8 mouse cellular contexts compared by ENCODE assay signal in the genomic region with DNA sequence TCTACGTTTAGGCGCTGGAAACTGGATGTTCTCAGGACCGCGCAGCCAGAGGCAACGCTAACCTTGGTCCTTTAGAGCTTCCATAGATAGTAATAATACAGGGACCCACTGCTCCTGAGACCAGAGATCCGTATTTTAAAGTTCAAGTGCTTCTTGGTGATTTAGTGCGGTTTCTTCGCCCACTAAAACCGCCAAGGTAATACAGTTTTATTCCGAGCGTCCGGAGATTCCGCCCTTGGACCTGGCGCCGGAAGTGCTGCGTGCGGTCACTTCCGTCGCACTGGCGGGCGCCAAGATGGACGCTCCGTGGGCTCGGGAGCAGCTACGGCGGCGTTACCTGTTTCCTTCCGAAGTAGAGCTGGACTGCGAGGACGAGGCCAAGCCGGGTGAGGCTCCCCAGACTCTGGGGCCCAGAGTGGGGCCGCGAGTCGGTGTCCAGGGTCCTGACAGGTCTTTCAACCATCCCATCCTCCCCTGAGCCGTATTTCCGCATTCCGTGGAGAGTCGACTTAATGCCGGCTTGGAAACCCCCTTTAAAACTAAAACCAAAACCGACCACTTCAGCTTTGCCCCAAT. TPM values are rescaled to one million over a fixed set of nuclear protein-coding genes. Genes with fewer than 3 reads are reported as not detected.
DNase-seq lines count a peak whose midpoint lies in the region; ATAC-seq and TF ChIP-seq lines count a peak whose summit lies in the region.

TSS of gene Tmem128 (plus strand) at position 79 of the 576 bp plus-strand sequence.

- peak within 1 kb of the TSS; percentile 88 for H3K9ac ChIP-seq in forebrain, embryonic 11.5 days (ENCODE audit: low read length)
- peak within 1 kb of the TSS; percentile 78 for H3K9ac ChIP-seq in heart, embryonic 16.5 days (ENCODE audit: low read length)
- H3K9ac ChIP-seq in liver, embryonic 15.5 days: peak within 1 kb of the TSS; percentile 70
- peak within 1 kb of the TSS; percentile 88 for H3K9ac ChIP-seq in neural tube, embryonic 11.5 days (ENCODE audit: low read length)

- WGBS in forebrain, embryonic 11.5 days: under 1% methylated on average over 40 of the region's 40 CpGs
- under 1% methylated on average over 40 of the region's 40 CpGs for WGBS in heart, embryonic 16.5 days
- WGBS in liver, embryonic 15.5 days (ENCODE audit: insufficient replicate concordance): under 1% methylated on average over 40 of the region's 40 CpGs
- under 1% methylated on average over 40 of the region's 40 CpGs for WGBS in neural tube, embryonic 11.5 days

- DNase-seq in c-Kit-positive CD71-positive TER-119-negative erythroid progenitor cells, embryonic 14.5 days (ENCODE audit: low read depth): peak; percentile 48
- peak; percentile 73 for DNase-seq in forebrain, embryonic 11.5 days (ENCODE audit: low spot score)
- peak; percentile 54 to 82 for DNase-seq in kidney, postnatal 36 days
- DNase-seq in neural tube, embryonic 11.5 days (ENCODE audit: low spot score): peak; percentile 78
- peak; percentile 62 for DNase-seq in telencephalon, adult 2 months (ENCODE audit: low read depth, low spot score)

- H3K4me2 ChIP-seq in forebrain, embryonic 11.5 days (ENCODE audit: low read depth, low read length, severe bottlenecking): peak within 1 kb of the TSS; percentile 82
- H3K4me2 ChIP-seq in heart, embryonic 16.5 days (ENCODE audit: low read depth, low read length): peak within 1 kb of the TSS; percentile 93
- H3K4me2 ChIP-seq in liver, embryonic 15.5 days: peak within 1 kb of the TSS; percentile 77
- H3K4me2 ChIP-seq in neural tube, embryonic 11.5 days (ENCODE audit: low read depth): peak within 1 kb of the TSS; percentile 85

- peak within 1 kb of the TSS; percentile 86 for H3K4me3 ChIP-seq in E14TG2a.4 (replicated peaks; ENCODE audit: low read length)
- peak within 1 kb of the TSS; percentile 87 for H3K4me3 ChIP-seq in forebrain, embryonic 11.5 days (ENCODE audit: low read depth, low read length)
- H3K4me3 ChIP-seq in heart, embryonic 16.5 days (ENCODE audit: low read length): peak within 1 kb of the TSS; percentile 77
- peak within 1 kb of the TSS; percentile 73 for H3K4me3 ChIP-seq in liver, embryonic 15.5 days (replicated peaks)
- peak within 1 kb of the TSS; percentile 88 for H3K4me3 ChIP-seq in neural tube, embryonic 11.5 days (ENCODE audit: low read depth, low read length)

- H3K27ac ChIP-seq in forebrain, embryonic 11.5 days (ENCODE audit: low read depth, low read length): peak within 1 kb of the TSS; percentile 50; the same call in 1 of the 2 replicates
- H3K27ac ChIP-seq in heart, embryonic 16.5 days (ENCODE audit: low read length): peak within 1 kb of the TSS; percentile 91
- H3K27ac ChIP-seq in liver, embryonic 15.5 days (replicated peaks): peak within 1 kb of the TSS; percentile 77
- H3K27ac ChIP-seq in neural tube, embryonic 11.5 days (ENCODE audit: low read depth, low read length): peak within 1 kb of the TSS; percentile 45

- H3K27me3 ChIP-seq in E14TG2a.4 (ENCODE audit: insufficient read depth, low read length): no peaks in the 10 kb centered on the region
- H3K27me3 ChIP-seq in forebrain, embryonic 11.5 days (ENCODE audit: control insufficient read depth, insufficient read depth, low read length): no peaks in the 10 kb centered on the region
- 0 out of 2 replicates have a peak, but pooled peaks cover 2% of the 10 kb centered on the region for H3K27me3 ChIP-seq in heart, embryonic 16.5 days (ENCODE audit: control insufficient read depth, insufficient read depth, low read length)
- no peaks in the 10 kb centered on the region for H3K27me3 ChIP-seq in liver, embryonic 15.5 days
- H3K27me3 ChIP-seq in neural tube, embryonic 11.5 days (ENCODE audit: control insufficient read depth, insufficient read depth, low read length): no peaks in the 10 kb centered on the region

- H3K4me1 ChIP-seq in E14TG2a.4 (replicated peaks; ENCODE audit: low read depth, low read length): peaks cover 13% of the 10 kb centered on the region
- no peaks in the 10 kb centered on the region for H3K4me1 ChIP-seq in forebrain, embryonic 11.5 days (replicated peaks; ENCODE audit: control insufficient read depth, insufficient read depth, low read length)
- H3K4me1 ChIP-seq in heart, embryonic 16.5 days (ENCODE audit: control insufficient read depth, insufficient read depth, low read length): peaks cover 5% of the 10 kb centered on the region
- H3K4me1 ChIP-seq in liver, embryonic 15.5 days (replicated peaks): peaks cover 12% of the 10 kb centered on the region
- H3K4me1 ChIP-seq in neural tube, embryonic 11.5 days (ENCODE audit: control insufficient read depth, insufficient read depth, low read length): peaks cover 5% of the 10 kb centered on the region

- no peaks in the 10 kb centered on the region for H3K9me3 ChIP-seq in E14TG2a.4 (ENCODE audit: low read length)
- H3K9me3 ChIP-seq in forebrain, embryonic 11.5 days (ENCODE audit: control insufficient read depth, low read length): no peaks in the 10 kb centered on the region; the same call in 1 of the 2 replicates
- no peaks in the 10 kb centered on the region for H3K9me3 ChIP-seq in heart, embryonic 16.5 days (replicated peaks; ENCODE audit: control insufficient read depth, low read length)
- no peaks in the 10 kb centered on the region for H3K9me3 ChIP-seq in liver, embryonic 15.5 days (replicated peaks)
- H3K9me3 ChIP-seq in neural tube, embryonic 11.5 days (ENCODE audit: control insufficient read depth, low read length): no peaks in the 10 kb centered on the region

- H3K36me3 ChIP-seq in E14TG2a.4 (ENCODE audit: insufficient read depth, low read length): peaks cover 20% of the 10 kb centered on the region
- H3K36me3 ChIP-seq in forebrain, embryonic 11.5 days (ENCODE audit: control insufficient read depth, insufficient read depth, low read length): no peaks in the 10 kb centered on the region; the same call in 1 of the 2 replicates
- H3K36me3 ChIP-seq in heart, embryonic 16.5 days (ENCODE audit: control insufficient read depth, insufficient read depth): peaks cover 28% of the 10 kb centered on the region
- peaks cover 30% of the 10 kb centered on the region for H3K36me3 ChIP-seq in liver, embryonic 15.5 days (replicated peaks)
- peaks cover 5% of the 10 kb centered on the region; the same call in 1 of the 2 replicates for H3K36me3 ChIP-seq in neural tube, embryonic 11.5 days (ENCODE audit: control insufficient read depth, insufficient read depth, low read length)

- ATAC-seq in forebrain, embryonic 11.5 days (replicated peaks; ENCODE audit: low FRiP score): peak; percentile 65; the same call in 1 of the 2 replicates
- ATAC-seq in heart, embryonic 16.5 days (replicated peaks; ENCODE audit: extremely low read depth, insufficient read depth, low FRiP score): peak; percentile 61; the same call in 1 of the 2 replicates
- peak; percentile 65 for ATAC-seq in liver, embryonic 15.5 days (ENCODE audit: insufficient read depth)
- peak; percentile 68 for ATAC-seq in neural tube, embryonic 11.5 days (ENCODE audit: insufficient read depth, low FRiP score, low TSS enrichment)

- TF ChIP-seq CTCF in E14TG2a.4 (conservative IDR thresholded peaks at IDR 0.05; ENCODE audit: low read length): no peak

RNA-seq across cellular contexts. Expression of gene Tmem128, which starts in this region (rescaled TPM):
- 82.6 and 100 TPM in 2 replicates for polyA plus RNA-seq in forebrain, embryonic 11.5 days (2014; fragmentation: Nextera tagmentation; extraction: Ambion mirVana)
- polyA plus RNA-seq in heart, embryonic 16.5 days (2015; fragmentation: Nextera tagmentation; extraction: Ambion mirVana): 41.4 and 43.2 TPM in 2 replicates
- polyA plus RNA-seq in liver, embryonic 15.5 days (2015; fragmentation: Nextera tagmentation; extraction: Ambion mirVana): 34.1 and 39.8 TPM in 2 replicates
- polyA plus RNA-seq in neural tube, embryonic 11.5 days (2014; fragmentation: Nextera tagmentation; extraction: Ambion mirVana): 99.1 and 99.4 TPM in 2 replicates

Comparison
In these comparisons a context has a peak if more than half of its experiments do, and no peak if none do; other contexts are left out.
1. Peak in every context shown above with its lines: DNase-seq, ATAC-seq, H3K4me3 ChIP-seq and H3K27ac ChIP-seq.